Comparison of ENCODE assay signal across 17 mouse cellular contexts in the genomic region with DNA sequence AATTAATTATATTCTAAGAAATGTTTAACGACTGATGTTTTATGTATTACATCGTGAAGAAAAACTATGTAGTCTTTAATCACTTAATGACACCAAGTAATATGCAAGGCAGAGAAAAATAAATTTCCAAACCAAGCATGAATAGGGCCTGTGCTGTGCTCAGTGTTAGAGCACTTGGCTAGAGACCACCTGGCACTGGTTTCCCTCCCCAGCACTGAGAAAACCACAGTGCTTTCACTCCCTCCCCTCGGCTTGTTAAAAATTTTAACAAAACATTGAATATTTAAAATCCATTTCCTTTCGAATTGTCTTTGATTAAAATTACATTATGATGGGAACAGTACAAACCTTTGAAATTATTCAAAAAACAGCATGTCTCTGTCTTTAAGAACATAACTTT.
DNase-seq lines count a peak whose midpoint lies in the region; ATAC-seq and TF ChIP-seq lines count a peak whose summit lies in the region.
"Had no signal": no experiment of that assay in that cellular context is flagged by ENCODE, and none has a peak within 500 bp of the region (broad histone marks: within the 10 kb centered on the region; RNA-seq: fewer than 3 reads in every experiment).

No protein-coding gene starts in this region.

- no peak for ATAC-seq in intestine, postnatal 0 days
- ATAC-seq: liver, embryonic 12.5 days had no signal

- 74% methylated on average over 4 of the region's 4 CpGs for WGBS in intestine, postnatal 0 days

- no peak overlapping the region for H3K4me3 ChIP-seq in intestine, postnatal 0 days (ENCODE audit: low read depth, low read length)
- H3K4me3 ChIP-seq: embryonic facial prominence, embryonic 12.5 days; liver, embryonic 12.5 days; lung, embryonic 15.5 days; midbrain, embryonic 12.5 days; neural tube, embryonic 13.5 days had no signal

- H3K9me3 ChIP-seq in intestine, postnatal 0 days (ENCODE audit: control insufficient read depth), result no peaks in the 10 kb centered on the region
- H3K9me3 ChIP-seq: embryonic facial prominence, embryonic 12.5 days; liver, embryonic 12.5 days; lung, embryonic 15.5 days; midbrain, embryonic 12.5 days; neural tube, embryonic 13.5 days had no signal

- peak; percentile 7 for DNase-seq in gastrocnemius, postnatal 14 days
- DNase-seq in gastrocnemius, postnatal 10 days, result no peak
- DNase-seq in urinary bladder, postnatal 14 days (ENCODE audit: low spot score), result peak; percentile 21
- no peak for DNase-seq in urinary bladder, adult 18-20 months (ENCODE audit: low spot score in 2 of 2)
- peak; percentile 49 to 72 for DNase-seq in cerebellum, postnatal 25 days
- peak; percentile 6 for DNase-seq in skeletal muscle tissue, adult 2 months (ENCODE audit: low read depth, low spot score)
- no peak for DNase-seq in retina, embryonic 14.5 days (ENCODE audit: low spot score)
- DNase-seq: kidney, adult 9 months; right cerebral cortex, postnatal 14 days; thymus, postnatal 36 days had no signal

- H3K27ac ChIP-seq in intestine, postnatal 0 days (ENCODE audit: low read depth, low read length), result no peak overlapping the region
- H3K27ac ChIP-seq: embryonic facial prominence, embryonic 12.5 days; liver, embryonic 12.5 days; lung, embryonic 15.5 days; macrophage; midbrain, embryonic 12.5 days; neural tube, embryonic 13.5 days had no signal

- TF ChIP-seq CTCF in intestine, postnatal 0 days (IDR thresholded peaks at IDR 0.05; ENCODE audit: low read depth), result no peak

- H3K36me3 ChIP-seq in intestine, postnatal 0 days (ENCODE audit: control insufficient read depth, insufficient read depth), result no peaks in the 10 kb centered on the region
- H3K36me3 ChIP-seq: embryonic facial prominence, embryonic 12.5 days; liver, embryonic 12.5 days; lung, embryonic 15.5 days; midbrain, embryonic 12.5 days; neural tube, embryonic 13.5 days had no signal

- H3K27me3 ChIP-seq in intestine, postnatal 0 days (replicated peaks; ENCODE audit: control insufficient read depth, insufficient read depth, low read length), result no peaks in the 10 kb centered on the region
- H3K27me3 ChIP-seq: embryonic facial prominence, embryonic 12.5 days; liver, embryonic 12.5 days; lung, embryonic 15.5 days; midbrain, embryonic 12.5 days; neural tube, embryonic 13.5 days had no signal

- no peak overlapping the region for H3K4me2 ChIP-seq in intestine, postnatal 0 days (replicated peaks; ENCODE audit: low read depth)
- H3K4me2 ChIP-seq: embryonic facial prominence, embryonic 12.5 days; liver, embryonic 12.5 days; lung, embryonic 15.5 days; midbrain, embryonic 12.5 days; neural tube, embryonic 13.5 days had no signal

- H3K9ac ChIP-seq in intestine, postnatal 0 days (ENCODE audit: low read depth, low read length), result no peak overlapping the region
- H3K9ac ChIP-seq: embryonic facial prominence, embryonic 12.5 days; liver, embryonic 12.5 days; lung, embryonic 15.5 days; midbrain, embryonic 12.5 days; neural tube, embryonic 13.5 days had no signal

- intact Hi-C loops in gastrocnemius, postnatal 14 days (cut with DNase I; ENCODE audit: low total_unique reads), result no loop called here

- no peaks in the 10 kb centered on the region for H3K4me1 ChIP-seq in intestine, postnatal 0 days (replicated peaks; ENCODE audit: control insufficient read depth, insufficient read depth, low read length)
- H3K4me1 ChIP-seq: embryonic facial prominence, embryonic 12.5 days; liver, embryonic 12.5 days; lung, embryonic 15.5 days; midbrain, embryonic 12.5 days; neural tube, embryonic 13.5 days had no signal

Comparison
In these comparisons a context has a peak if more than half of its experiments do, and no peak if none do; other contexts are left out.
1. DNase-seq: peak in gastrocnemius, postnatal 14 days (single experiment), urinary bladder, postnatal 14 days (single experiment), cerebellum, postnatal 25 days (2 of 2) and skeletal muscle tissue, adult 2 months (single experiment); none in gastrocnemius, postnatal 10 days (single experiment), urinary bladder, adult 18-20 months (0 of 2) and retina, embryonic 14.5 days (single experiment).